In the genomic region with DNA sequence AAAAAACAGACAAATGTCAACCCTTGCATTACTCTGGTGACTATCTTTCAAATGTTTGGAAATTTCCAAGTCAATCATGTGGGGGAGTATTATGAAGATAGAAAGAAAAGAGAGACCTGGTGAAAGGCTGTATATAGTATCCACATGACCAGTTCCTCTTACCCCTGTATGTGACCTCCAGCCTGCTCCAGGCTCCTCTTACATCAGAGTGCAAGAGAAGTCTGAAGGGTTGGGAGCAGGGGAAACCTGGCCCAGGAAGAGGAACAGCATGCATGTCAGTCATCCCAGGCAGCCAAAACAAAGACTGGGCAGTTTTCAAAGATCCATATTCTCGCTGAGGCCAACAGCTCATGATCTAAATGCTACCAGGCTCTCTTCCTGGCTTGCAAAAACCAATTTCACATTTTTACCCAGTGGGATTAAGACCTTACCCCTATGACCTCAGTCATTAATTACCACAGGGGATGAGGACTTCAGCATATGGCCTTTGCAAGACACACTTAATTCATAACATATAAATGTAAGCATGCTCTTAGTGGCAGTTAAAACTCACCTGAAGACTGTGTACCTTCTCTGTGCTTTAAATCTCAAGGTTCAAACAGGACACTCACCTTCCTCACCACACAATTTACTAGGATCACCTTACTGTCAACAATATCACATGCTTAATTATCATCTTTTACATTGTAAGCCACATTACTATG, we compare ENCODE assay signal across 25 mouse cellular contexts. TPM values are rescaled to one million over a fixed set of nuclear protein-coding genes. Genes with fewer than 3 reads are reported as not detected.
DNase-seq lines count a peak whose midpoint lies in the region; ATAC-seq and TF ChIP-seq lines count a peak whose summit lies in the region.
"Had no signal": no experiment of that assay in that cellular context is flagged by ENCODE, and none has a peak within 500 bp of the region (broad histone marks: within the 10 kb centered on the region; RNA-seq: fewer than 3 reads in every experiment).

No protein-coding gene starts in this region.

- no peak for DNase-seq in kidney, adult 11 months
- DNase-seq in liver, adult 2 months (ENCODE audit: extremely low read depth, low read depth, low spot score) = peak; percentile 51
- peak; percentile 10 for DNase-seq in embryonic facial prominence, embryonic 10.5 days (ENCODE audit: low spot score)
- no peak for DNase-seq in cerebellum, postnatal 25 days
- DNase-seq: adrenal gland, adult 2 months; adrenal gland, postnatal 14 days; cerebellum, adult 11 months; cerebellum, adult 2 months; cerebellum, adult 9-11 months; cerebellum, postnatal 36 days; gastrocnemius, postnatal 25 days; heart, adult 18-20 months; heart, postnatal 10 days; heart, postnatal 36 days had no signal

- 0 out of 2 replicates have a peak, but pooled peaks have one; percentile 25 for ATAC-seq in kidney, embryonic 15.5 days (replicated peaks; ENCODE audit: low FRiP score)
- no peak for ATAC-seq in liver, embryonic 12.5 days
- ATAC-seq: CD4-positive, CD25-positive, alpha-beta regulatory T cell, adult 4 months; forebrain, embryonic 15.5 days had no signal

- no peak overlapping the region for H3K27ac ChIP-seq in kidney, embryonic 15.5 days
- no peak overlapping the region for H3K27ac ChIP-seq in liver, adult 2 months (replicated peaks; ENCODE audit: insufficient read depth, low read depth, low read length)
- H3K27ac ChIP-seq in liver, embryonic 12.5 days = no peak overlapping the region
- no peak overlapping the region for H3K27ac ChIP-seq in embryonic facial prominence, embryonic 10.5 days (replicated peaks)
- H3K27ac ChIP-seq: embryonic facial prominence, embryonic 13.5 days; forebrain, embryonic 12.5 days; forebrain, embryonic 15.5 days; heart, embryonic 15.5 days; hindbrain, embryonic 15.5 days had no signal

- TF ChIP-seq CTCF in liver, adult 2 months (IDR thresholded peaks at IDR 0.05; ENCODE audit: low read depth, low read length) = no peak

- no peaks in the 10 kb centered on the region for H3K36me3 ChIP-seq in kidney, embryonic 15.5 days
- peaks cover 39% of the 10 kb centered on the region for H3K36me3 ChIP-seq in liver, adult 2 months (ENCODE audit: control insufficient read depth, insufficient read depth, low read length)
- no peaks in the 10 kb centered on the region for H3K36me3 ChIP-seq in liver, embryonic 12.5 days
- no peaks in the 10 kb centered on the region for H3K36me3 ChIP-seq in embryonic facial prominence, embryonic 10.5 days (replicated peaks)
- H3K36me3 ChIP-seq: embryonic facial prominence, embryonic 13.5 days; forebrain, embryonic 12.5 days; forebrain, embryonic 15.5 days; heart, embryonic 12.5 days; heart, embryonic 15.5 days; hindbrain, embryonic 15.5 days had no signal

- H3K79me2 ChIP-seq in liver, adult 2 months (ENCODE audit: control insufficient read depth, insufficient read depth, low read length) = no peaks in the 10 kb centered on the region; the same call in 1 of the 2 replicates

- H3K4me2 ChIP-seq in kidney, embryonic 15.5 days = no peak overlapping the region
- no peak overlapping the region for H3K4me2 ChIP-seq in liver, embryonic 12.5 days
- H3K4me2 ChIP-seq: embryonic facial prominence, embryonic 13.5 days; forebrain, embryonic 12.5 days; forebrain, embryonic 15.5 days; heart, embryonic 12.5 days; heart, embryonic 15.5 days; hindbrain, embryonic 15.5 days had no signal

- H3K4me1 ChIP-seq in kidney, embryonic 15.5 days = no peaks in the 10 kb centered on the region
- no peaks in the 10 kb centered on the region; the same call in 1 of the 2 replicates for H3K4me1 ChIP-seq in liver, adult 2 months (ENCODE audit: control insufficient read depth, insufficient read depth, low read length)
- H3K4me1 ChIP-seq in liver, embryonic 12.5 days = no peaks in the 10 kb centered on the region
- H3K4me1 ChIP-seq in embryonic facial prominence, embryonic 10.5 days = 0 out of 2 replicates have a peak, but pooled peaks cover 3% of the 10 kb centered on the region
- H3K4me1 ChIP-seq: embryonic facial prominence, embryonic 13.5 days; forebrain, embryonic 12.5 days; forebrain, embryonic 15.5 days; heart, embryonic 12.5 days; heart, embryonic 15.5 days; hindbrain, embryonic 15.5 days had no signal

- H3K9me3 ChIP-seq in kidney, embryonic 15.5 days (replicated peaks) = no peaks in the 10 kb centered on the region
- no peaks in the 10 kb centered on the region for H3K9me3 ChIP-seq in liver, embryonic 12.5 days (replicated peaks)
- H3K9me3 ChIP-seq in embryonic facial prominence, embryonic 10.5 days = no peaks in the 10 kb centered on the region
- H3K9me3 ChIP-seq: embryonic facial prominence, embryonic 13.5 days; forebrain, embryonic 12.5 days; forebrain, embryonic 15.5 days; heart, embryonic 12.5 days; heart, embryonic 15.5 days; hindbrain, embryonic 15.5 days had no signal

- TF ChIP-seq POLR2A in liver, adult 2 months (IDR thresholded peaks at IDR 0.05; ENCODE audit: extremely low read depth, insufficient read depth, low read length) = no peak

- H3K9ac ChIP-seq in kidney, embryonic 15.5 days = no peak overlapping the region
- H3K9ac ChIP-seq in liver, adult 2 months (ENCODE audit: low read depth, low read length) = no peak overlapping the region
- H3K9ac ChIP-seq in liver, embryonic 12.5 days = no peak overlapping the region
- H3K9ac ChIP-seq: embryonic facial prominence, embryonic 13.5 days; forebrain, embryonic 12.5 days; forebrain, embryonic 15.5 days; heart, embryonic 12.5 days; heart, embryonic 15.5 days; hindbrain, embryonic 15.5 days had no signal

- H3K27me3 ChIP-seq in kidney, embryonic 15.5 days = no peaks in the 10 kb centered on the region
- no peaks in the 10 kb centered on the region for H3K27me3 ChIP-seq in liver, adult 2 months (ENCODE audit: control insufficient read depth, insufficient read depth, low read length)
- no peaks in the 10 kb centered on the region for H3K27me3 ChIP-seq in liver, embryonic 12.5 days (replicated peaks)
- no peaks in the 10 kb centered on the region for H3K27me3 ChIP-seq in embryonic facial prominence, embryonic 10.5 days (replicated peaks; ENCODE audit: low read depth, poor library complexity, severe bottlenecking)
- H3K27me3 ChIP-seq: embryonic facial prominence, embryonic 13.5 days; forebrain, embryonic 12.5 days; forebrain, embryonic 15.5 days; heart, embryonic 12.5 days; heart, embryonic 15.5 days; hindbrain, embryonic 15.5 days had no signal

- 80% methylated on average over 1 of the region's 1 CpGs for WGBS in kidney, embryonic 15.5 days
- 33% methylated on average over 1 of the region's 1 CpGs for WGBS in liver, adult 2 months
- WGBS in liver, embryonic 12.5 days (ENCODE audit: insufficient replicate concordance) = 56% methylated on average over 1 of the region's 1 CpGs
- WGBS in embryonic facial prominence, embryonic 10.5 days = 55% methylated on average over 1 of the region's 1 CpGs

- H3K4me3 ChIP-seq in kidney, embryonic 15.5 days (replicated peaks) = no peak overlapping the region
- H3K4me3 ChIP-seq in liver, adult 2 months (ENCODE audit: insufficient read depth, low read depth, low read length) = no peak overlapping the region
- H3K4me3 ChIP-seq in liver, embryonic 12.5 days = no peak overlapping the region
- no peak overlapping the region for H3K4me3 ChIP-seq in embryonic facial prominence, embryonic 10.5 days
- H3K4me3 ChIP-seq: embryonic facial prominence, embryonic 13.5 days; erythroblast, embryonic 14.5 days; forebrain, embryonic 12.5 days; forebrain, embryonic 15.5 days; heart, embryonic 12.5 days; heart, embryonic 15.5 days; hindbrain, embryonic 15.5 days had no signal

RNA-seq across cellular contexts. Expression of gene Kynu, which starts 37.0 kb away (rescaled TPM):
- 4.7 and 5.9 TPM in 2 replicates for polyA plus RNA-seq in kidney, embryonic 15.5 days (2015; fragmentation: Nextera tagmentation; extraction: Ambion mirVana)
- total RNA-seq in liver, adult 2 months (2014; rRNA removed) = 130 and 154 TPM in 2 replicates
- polyA plus RNA-seq in liver, adult 2 months (2012; rRNA removed) = 52.8 and 54.1 TPM in 2 replicates
- 0.72 and 0.76 TPM in 2 replicates for polyA plus RNA-seq in liver, embryonic 12.5 days (2016; fragmentation: Nextera tagmentation; extraction: Ambion mirVana)
- 1.4 and 1.5 TPM in 2 replicates for polyA plus RNA-seq in embryonic facial prominence, embryonic 10.5 days (2016; fragmentation: Nextera tagmentation; extraction: Ambion mirVana)
- total RNA-seq: gastrocnemius, postnatal 25 days; heart, postnatal 36 days had no signal
- polyA plus RNA-seq: adrenal gland, adult 2 months; C2C12; erythroblast, embryonic 14.5 days; heart, embryonic 12.5 days had no signal

Comparison
In these comparisons a context has a peak if more than half of its experiments do, and no peak if none do; other contexts are left out.
1. DNase-seq: peak in liver, adult 2 months (single experiment) and embryonic facial prominence, embryonic 10.5 days (single experiment); none in kidney, adult 11 months (single experiment) and cerebellum, postnatal 25 days (0 of 2).